Mouse (Mus musculus): Measurements from ENCODE around the gene Fndc11. TPM values are rescaled to one million over a fixed set of nuclear protein-coding genes. Genes with fewer than 3 reads are reported as not detected.

The Fndc11 gene
- polyA plus RNA-seq (2015; fragmentation: Illumina TruSeq; extraction: RNeasy Lipid Tissue Mini Kit (QIAGEN cat#74804); ENCODE audit: insufficient read depth, low replicate concordance) = not detected

GRCm38 (mm10) chr2:181219538-181220216 lies at the start of gene Fndc11:
Gene Fndc11 (plus strand): TSS chr2:181220013.

GRCm38 (mm10) chr2:181187121-181188000 lies 32.5 kb upstream of the Fndc11 start, which contains the start of gene Ppdpf:
Gene Ppdpf (plus strand): TSS chr2:181187247.

GRCm38 (mm10) chr2:181202422-181202821 lies 17.4 kb upstream of the Fndc11 start, which contains the start of gene Ptk6:
Gene Ptk6 (minus strand): TSS chr2:181202789.

GRCm38 (mm10) chr2:181213021-181213445 lies 6.8 kb upstream of the Fndc11 start, which contains the start of gene Srms:
Gene Srms (minus strand): TSS chr2:181213185.

GRCm38 (mm10) chr2:181241602-181242313 lies 21.9 kb downstream of the Fndc11 start, which contains the start of gene Helz2:
Gene Helz2 (minus strand): TSS chr2:181242027.

Other genes starting within 250 kb of the Fndc11 start
- gene Col20a1, start 233.5 kb upstream of the Fndc11 start, polyA plus RNA-seq (2015; fragmentation: Illumina TruSeq; extraction: RNeasy Lipid Tissue Mini Kit (QIAGEN cat#74804); ENCODE audit: insufficient read depth, low replicate concordance) = 1.6 TPM
- not detected for gene Chrna4, start 176.5 kb upstream of the Fndc11 start, polyA plus RNA-seq (2015; fragmentation: Illumina TruSeq; extraction: RNeasy Lipid Tissue Mini Kit (QIAGEN cat#74804); ENCODE audit: insufficient read depth, low replicate concordance)
- not detected for gene Kcnq2, start 84.7 kb upstream of the Fndc11 start, polyA plus RNA-seq (2015; fragmentation: Illumina TruSeq; extraction: RNeasy Lipid Tissue Mini Kit (QIAGEN cat#74804); ENCODE audit: insufficient read depth, low replicate concordance)
- gene Eef1a2, start 63.0 kb upstream of the Fndc11 start, polyA plus RNA-seq (2015; fragmentation: Illumina TruSeq; extraction: RNeasy Lipid Tissue Mini Kit (QIAGEN cat#74804); ENCODE audit: insufficient read depth, low replicate concordance) = not detected
- 97.7 TPM for gene Ppdpf, start 32.8 kb upstream of the Fndc11 start, polyA plus RNA-seq (2015; fragmentation: Illumina TruSeq; extraction: RNeasy Lipid Tissue Mini Kit (QIAGEN cat#74804); ENCODE audit: insufficient read depth, low replicate concordance)
- 0.48 TPM for gene Ptk6, start 17.2 kb upstream of the Fndc11 start, polyA plus RNA-seq (2015; fragmentation: Illumina TruSeq; extraction: RNeasy Lipid Tissue Mini Kit (QIAGEN cat#74804); ENCODE audit: insufficient read depth, low replicate concordance)
- 0.75 TPM for gene Srms, start 6.8 kb upstream of the Fndc11 start, polyA plus RNA-seq (2015; fragmentation: Illumina TruSeq; extraction: RNeasy Lipid Tissue Mini Kit (QIAGEN cat#74804); ENCODE audit: insufficient read depth, low replicate concordance)
- gene Helz2, start 22.0 kb downstream of the Fndc11 start, polyA plus RNA-seq (2015; fragmentation: Illumina TruSeq; extraction: RNeasy Lipid Tissue Mini Kit (QIAGEN cat#74804); ENCODE audit: insufficient read depth, low replicate concordance) = 71.7 TPM
- 38.0 TPM for gene Gmeb2, start 68.0 kb downstream of the Fndc11 start, polyA plus RNA-seq (2015; fragmentation: Illumina TruSeq; extraction: RNeasy Lipid Tissue Mini Kit (QIAGEN cat#74804); ENCODE audit: insufficient read depth, low replicate concordance)
- not detected for gene Stmn3, start 94.5 kb downstream of the Fndc11 start, polyA plus RNA-seq (2015; fragmentation: Illumina TruSeq; extraction: RNeasy Lipid Tissue Mini Kit (QIAGEN cat#74804); ENCODE audit: insufficient read depth, low replicate concordance)
- 63.2 TPM for gene Rtel1, start 99.7 kb downstream of the Fndc11 start, polyA plus RNA-seq (2015; fragmentation: Illumina TruSeq; extraction: RNeasy Lipid Tissue Mini Kit (QIAGEN cat#74804); ENCODE audit: insufficient read depth, low replicate concordance)
- gene Zgpat, start 144.9 kb downstream of the Fndc11 start, polyA plus RNA-seq (2015; fragmentation: Illumina TruSeq; extraction: RNeasy Lipid Tissue Mini Kit (QIAGEN cat#74804); ENCODE audit: insufficient read depth, low replicate concordance) = 30.7 TPM
- 122 TPM for gene Arfrp1, start 145.4 kb downstream of the Fndc11 start, polyA plus RNA-seq (2015; fragmentation: Illumina TruSeq; extraction: RNeasy Lipid Tissue Mini Kit (QIAGEN cat#74804); ENCODE audit: insufficient read depth, low replicate concordance)
- gene Lime1, start 160.1 kb downstream of the Fndc11 start, polyA plus RNA-seq (2015; fragmentation: Illumina TruSeq; extraction: RNeasy Lipid Tissue Mini Kit (QIAGEN cat#74804); ENCODE audit: insufficient read depth, low replicate concordance) = 43.1 TPM
- gene Zbtb46, start 239.4 kb downstream of the Fndc11 start, polyA plus RNA-seq (2015; fragmentation: Illumina TruSeq; extraction: RNeasy Lipid Tissue Mini Kit (QIAGEN cat#74804); ENCODE audit: insufficient read depth, low replicate concordance) = 23.9 TPM

Measured in spleen, adult 10 weeks (tissue).